10 mouse cellular contexts compared by ENCODE assay signal in genomic region chr13:36493294-36493693, GRCm38 (mm10).
A peak's percentile ranks its signal among the peaks of the same experiment; 100 is the strongest.
DNase-seq lines count a peak whose midpoint lies in the region; ATAC-seq and TF ChIP-seq lines count a peak whose summit lies in the region.
"Had no signal": no experiment of that assay in that cellular context is flagged by ENCODE, and none has a peak within 500 bp of the region (broad histone marks: within the 10 kb centered on the region; RNA-seq: fewer than 3 reads in every experiment).

No protein-coding gene starts in this region.

- no peak for DNase-seq in forebrain, embryonic 11.5 days (ENCODE audit: low spot score)
- no peak for DNase-seq in left cerebral cortex, adult 2 months (ENCODE audit: extremely low spot score in 1 of 2, low spot score in 2 of 2)
- no peak for DNase-seq in left cerebral cortex, adult 18-20 months (ENCODE audit: low spot score in 2 of 2)
- no peak for DNase-seq in forebrain, postnatal 0 days
- DNase-seq in retina, embryonic 14.5 days (ENCODE audit: low spot score) = peak; percentile 6
- no peak for DNase-seq in embryonic facial prominence, embryonic 10.5 days (ENCODE audit: low spot score)
- DNase-seq in B cell, adult 2 months = no peak

- no peak overlapping the region for H3K27ac ChIP-seq in forebrain, embryonic 13.5 days
- H3K27ac ChIP-seq in forebrain, embryonic 11.5 days (ENCODE audit: low read depth, low read length) = no peak overlapping the region
- H3K27ac ChIP-seq in left cerebral cortex, adult 2 months = peak overlapping the region; percentile 79
- H3K27ac ChIP-seq in forebrain, postnatal 0 days (ENCODE audit: low read depth, low read length) = no peak overlapping the region
- no peak overlapping the region for H3K27ac ChIP-seq in embryonic facial prominence, embryonic 10.5 days (replicated peaks)

- TF ChIP-seq CTCF in left cerebral cortex, adult 2 months (IDR thresholded peaks at IDR 0.05) = no peak
- no peak for TF ChIP-seq CTCF in forebrain, postnatal 0 days (IDR thresholded peaks at IDR 0.05; ENCODE audit: low read depth)

- no peaks in the 10 kb centered on the region for H3K36me3 ChIP-seq in forebrain, embryonic 13.5 days (ENCODE audit: poor library complexity, severe bottlenecking)
- no peaks in the 10 kb centered on the region for H3K36me3 ChIP-seq in forebrain, embryonic 11.5 days (ENCODE audit: control insufficient read depth, insufficient read depth, low read length)
- no peaks in the 10 kb centered on the region for H3K36me3 ChIP-seq in forebrain, postnatal 0 days (ENCODE audit: insufficient read depth)
- no peaks in the 10 kb centered on the region for H3K36me3 ChIP-seq in embryonic facial prominence, embryonic 10.5 days (replicated peaks)
- H3K36me3 ChIP-seq: hindbrain, embryonic 15.5 days; midbrain, embryonic 15.5 days had no signal

- WGBS in forebrain, embryonic 13.5 days = 61% methylated on average over 2 of the region's 2 CpGs
- 87% methylated on average over 2 of the region's 2 CpGs for WGBS in forebrain, embryonic 11.5 days
- WGBS in forebrain, postnatal 0 days = 29% methylated on average over 2 of the region's 2 CpGs
- WGBS in embryonic facial prominence, embryonic 10.5 days = 75% methylated on average over 2 of the region's 2 CpGs

- H3K4me2 ChIP-seq in forebrain, embryonic 13.5 days = no peak overlapping the region
- H3K4me2 ChIP-seq in forebrain, embryonic 11.5 days (ENCODE audit: low read depth, low read length, severe bottlenecking) = no peak overlapping the region
- H3K4me2 ChIP-seq in forebrain, postnatal 0 days (ENCODE audit: low read depth) = no peak overlapping the region
- H3K4me2 ChIP-seq: hindbrain, embryonic 15.5 days; midbrain, embryonic 15.5 days had no signal

- no peak overlapping the region for H3K4me3 ChIP-seq in forebrain, embryonic 13.5 days
- no peak overlapping the region for H3K4me3 ChIP-seq in forebrain, embryonic 11.5 days (ENCODE audit: low read depth, low read length)
- H3K4me3 ChIP-seq in left cerebral cortex, adult 2 months = no peak overlapping the region
- H3K4me3 ChIP-seq in forebrain, postnatal 0 days (ENCODE audit: low read depth, low read length) = no peak overlapping the region
- H3K4me3 ChIP-seq in embryonic facial prominence, embryonic 10.5 days = no peak overlapping the region
- H3K4me3 ChIP-seq: hindbrain, embryonic 15.5 days; midbrain, embryonic 15.5 days had no signal

- H3K27me3 ChIP-seq in forebrain, embryonic 13.5 days = no peaks in the 10 kb centered on the region
- H3K27me3 ChIP-seq in forebrain, embryonic 11.5 days (ENCODE audit: control insufficient read depth, insufficient read depth, low read length) = no peaks in the 10 kb centered on the region
- H3K27me3 ChIP-seq in forebrain, postnatal 0 days (ENCODE audit: insufficient read depth, low read length) = no peaks in the 10 kb centered on the region
- H3K27me3 ChIP-seq in embryonic facial prominence, embryonic 10.5 days (replicated peaks; ENCODE audit: low read depth, poor library complexity, severe bottlenecking) = no peaks in the 10 kb centered on the region
- H3K27me3 ChIP-seq: hindbrain, embryonic 15.5 days; midbrain, embryonic 15.5 days had no signal

- intact Hi-C loops in left cerebral cortex, adult 2 months (cut with DNase I) = loop anchor here (5.0 kb wide), 2 partner anchors 126 to 211 kb away; no protein-coding TSS in a partner anchor

- no peaks in the 10 kb centered on the region for H3K9me3 ChIP-seq in forebrain, embryonic 13.5 days (replicated peaks)
- H3K9me3 ChIP-seq in forebrain, embryonic 11.5 days (ENCODE audit: control insufficient read depth, low read length) = no peaks in the 10 kb centered on the region
- H3K9me3 ChIP-seq in forebrain, postnatal 0 days (ENCODE audit: low read length) = no peaks in the 10 kb centered on the region
- no peaks in the 10 kb centered on the region for H3K9me3 ChIP-seq in embryonic facial prominence, embryonic 10.5 days
- H3K9me3 ChIP-seq: hindbrain, embryonic 15.5 days had no signal

- H3K9ac ChIP-seq in forebrain, embryonic 13.5 days = no peak overlapping the region
- H3K9ac ChIP-seq in forebrain, embryonic 11.5 days (ENCODE audit: low read length) = no peak overlapping the region
- H3K9ac ChIP-seq in forebrain, postnatal 0 days = no peak overlapping the region
- H3K9ac ChIP-seq: hindbrain, embryonic 15.5 days; midbrain, embryonic 15.5 days had no signal

- peaks cover 30% of the 10 kb centered on the region for H3K4me1 ChIP-seq in forebrain, embryonic 13.5 days
- H3K4me1 ChIP-seq in forebrain, embryonic 11.5 days (replicated peaks; ENCODE audit: control insufficient read depth, insufficient read depth, low read length) = no peaks in the 10 kb centered on the region
- peaks cover 10% of the 10 kb centered on the region; the same call in 1 of the 2 replicates for H3K4me1 ChIP-seq in forebrain, postnatal 0 days (ENCODE audit: insufficient read depth)
- 0 out of 2 replicates have a peak, but pooled peaks cover 3% of the 10 kb centered on the region for H3K4me1 ChIP-seq in embryonic facial prominence, embryonic 10.5 days

- 0 out of 2 replicates have a peak, but pooled peaks have one; percentile 28 for ATAC-seq in forebrain, embryonic 13.5 days
- no peak for ATAC-seq in forebrain, embryonic 11.5 days (replicated peaks; ENCODE audit: low FRiP score)
- peak; percentile 46; the same call in 1 of the 2 replicates for ATAC-seq in forebrain, postnatal 0 days
- ATAC-seq: midbrain, embryonic 15.5 days had no signal
